Mouse (Mus musculus): ENCODE results near the gene Gm7247. TPM values are rescaled to one million over a fixed set of nuclear protein-coding genes. Genes with fewer than 3 reads are reported as not detected.
"Not testable (repeated sequence)": the region's sequence is repeated elsewhere in the genome, so short reads cannot be mapped to it uniquely, and the experiment has no call there.

Gm7247 gene
- not detected for total RNA-seq (2021)
- long read RNA-seq, experiment 1, result 0 reads
- long read RNA-seq, experiment 2, result 0 reads

- no peak for DNase-seq
Observed at GRCm38 (mm10) chr14:51361456-51361855, at the start of gene Gm7247. Gene Gm7247, plus strand, starts transcription at chr14:51361756.

- no peak for DNase-seq
Observed at GRCm38 (mm10) chr14:51324001-51324400, 37.6 kb upstream of the Gm7247 start.

- no peak for DNase-seq
Observed at GRCm38 (mm10) chr14:51346027-51346426, 15.5 kb upstream of the Gm7247 start.

- DNase-seq, result no peak
Observed at GRCm38 (mm10) chr14:51358111-51358982, 3.2 kb upstream of the Gm7247 start.

- DNase-seq, result no peak
Observed at GRCm38 (mm10) chr14:51382805-51383204, 21.2 kb downstream of the Gm7247 start.

- DNase-seq, result no peak
Observed at GRCm38 (mm10) chr14:51384351-51384750, 22.8 kb downstream of the Gm7247 start.

- no peak for DNase-seq
Observed at GRCm38 (mm10) chr14:51385741-51386140, 24.2 kb downstream of the Gm7247 start.

GRCm38 (mm10) chr14:51387768-51388167, 26.2 kb downstream of the Gm7247 start:
- no peak for DNase-seq

GRCm38 (mm10) chr14:51388222-51388621, 26.7 kb downstream of the Gm7247 start:
- no peak for DNase-seq

GRCm38 (mm10) chr14:51410520-51410919, 49.0 kb downstream of the Gm7247 start, which contains the start of gene Vmn2r88:
Gene Vmn2r88, plus strand, starts transcription at chr14:51410820.
- no peak for DNase-seq

GRCm38 (mm10) chr14:51423885-51424284, 62.3 kb downstream of the Gm7247 start:
- no peak for DNase-seq

GRCm38 (mm10) chr14:51430138-51430537, 68.6 kb downstream of the Gm7247 start:
- not testable (repeated sequence) for DNase-seq

GRCm38 (mm10) chr14:51434546-51434945, 73.0 kb downstream of the Gm7247 start:
- DNase-seq, result no peak

GRCm38 (mm10) chr14:51435020-51435419, 73.5 kb downstream of the Gm7247 start:
- no peak for DNase-seq

- DNase-seq, result no peak
Observed at GRCm38 (mm10) chr14:51438955-51439354, 77.4 kb downstream of the Gm7247 start.

- not testable (repeated sequence) for DNase-seq
Observed at GRCm38 (mm10) chr14:51451557-51451956, 90.0 kb downstream of the Gm7247 start, which contains the start of gene Vmn2r89. Gene Vmn2r89, plus strand, starts transcription at chr14:51451857.

- peak in 1 of 2 experiments; percentile 8 for DNase-seq
Observed at GRCm38 (mm10) chr14:51480278-51480677, 118.7 kb downstream of the Gm7247 start.

GRCm38 (mm10) chr14:51481332-51482015, 119.9 kb downstream of the Gm7247 start:
- DNase-seq, result peak in 1 of 2 experiments; percentile 14

- DNase-seq, result peak in 1 of 2 experiments; percentile 4
Observed at GRCm38 (mm10) chr14:51482051-51482715, 120.6 kb downstream of the Gm7247 start.

GRCm38 (mm10) chr14:51482971-51483381, 121.4 kb downstream of the Gm7247 start:
- not testable (repeated sequence) for DNase-seq

- DNase-seq, result no peak
Observed at GRCm38 (mm10) chr14:51483671-51484070, 122.1 kb downstream of the Gm7247 start.

GRCm38 (mm10) chr14:51486111-51486510, 124.6 kb downstream of the Gm7247 start:
- DNase-seq, result no peak

All from heart, adult 18-20 months (tissue).